Mouse (Mus musculus): ENCODE results near the gene Exoc7.

Exoc7 gene

GRCm38 (mm10) chr11:116307019-116307725 is at the start of gene Exoc7:
Exoc7 (minus strand) TSS chr11:116307233.
- TF ChIP-seq GATA4 (IDR thresholded peaks at IDR 0.05; ENCODE audit: insufficient replicate concordance, low read length): no peak

- no peak for TF ChIP-seq GATA4 (IDR thresholded peaks at IDR 0.05; ENCODE audit: insufficient replicate concordance, low read length)
These were observed 47.5 kb upstream of the Exoc7 start for GRCm38 (mm10) chr11:116354521-116354920.

- peak; percentile 48; the same call in 1 of the 2 replicates for TF ChIP-seq GATA4 (IDR thresholded peaks at IDR 0.05; ENCODE audit: insufficient replicate concordance, low read length)
These were observed 46.5 kb upstream of the Exoc7 start for GRCm38 (mm10) chr11:116353535-116353934.

GRCm38 (mm10) chr11:116351294-116351693 is 44.3 kb upstream of the Exoc7 start:
- no peak for TF ChIP-seq GATA4 (IDR thresholded peaks at IDR 0.05; ENCODE audit: insufficient replicate concordance, low read length)

GRCm38 (mm10) chr11:116347955-116348354 is 40.9 kb upstream of the Exoc7 start:
- TF ChIP-seq GATA4 (IDR thresholded peaks at IDR 0.05; ENCODE audit: insufficient replicate concordance, low read length): no peak

GRCm38 (mm10) chr11:116347012-116347411 is 40.0 kb upstream of the Exoc7 start:
- TF ChIP-seq GATA4 (IDR thresholded peaks at IDR 0.05; ENCODE audit: insufficient replicate concordance, low read length): no peak

- no peak for TF ChIP-seq GATA4 (IDR thresholded peaks at IDR 0.05; ENCODE audit: insufficient replicate concordance, low read length)
These were observed 35.2 kb upstream of the Exoc7 start for GRCm38 (mm10) chr11:116342069-116342791.

GRCm38 (mm10) chr11:116337531-116337930 is 30.5 kb upstream of the Exoc7 start:
- TF ChIP-seq GATA4 (IDR thresholded peaks at IDR 0.05; ENCODE audit: insufficient replicate concordance, low read length): no peak

GRCm38 (mm10) chr11:116337000-116337399 is 30.0 kb upstream of the Exoc7 start:
- TF ChIP-seq GATA4 (IDR thresholded peaks at IDR 0.05; ENCODE audit: insufficient replicate concordance, low read length): no peak

GRCm38 (mm10) chr11:116336393-116336792 is 29.4 kb upstream of the Exoc7 start:
- TF ChIP-seq GATA4 (IDR thresholded peaks at IDR 0.05; ENCODE audit: insufficient replicate concordance, low read length): no peak

- TF ChIP-seq GATA4 (IDR thresholded peaks at IDR 0.05; ENCODE audit: insufficient replicate concordance, low read length): no peak
These were observed 28.4 kb upstream of the Exoc7 start, which contains the start of gene Foxj1 for GRCm38 (mm10) chr11:116335244-116336036. Foxj1 (minus strand) TSS chr11:116335399.

GRCm38 (mm10) chr11:116334417-116334782 is 27.4 kb upstream of the Exoc7 start:
- no peak for TF ChIP-seq GATA4 (IDR thresholded peaks at IDR 0.05; ENCODE audit: insufficient replicate concordance, low read length)

GRCm38 (mm10) chr11:116333526-116334416 is 26.7 kb upstream of the Exoc7 start:
- TF ChIP-seq GATA4 (IDR thresholded peaks at IDR 0.05; ENCODE audit: insufficient replicate concordance, low read length): no peak

GRCm38 (mm10) chr11:116332983-116333270 is 25.9 kb upstream of the Exoc7 start:
- no peak for TF ChIP-seq GATA4 (IDR thresholded peaks at IDR 0.05; ENCODE audit: insufficient replicate concordance, low read length)

Data from liver, adult (tissue).